Comparison of ENCODE assay signal across 25 mouse cellular contexts in genomic region chr2:105237841-105238240, GRCm38 (mm10). TPM values are rescaled to one million over a fixed set of nuclear protein-coding genes. Genes with fewer than 3 reads are reported as not detected.
DNase-seq lines count a peak whose midpoint lies in the region; ATAC-seq and TF ChIP-seq lines count a peak whose summit lies in the region.
"Had no signal": no experiment of that assay in that cellular context is flagged by ENCODE, and none has a peak within 500 bp of the region (broad histone marks: within the 10 kb centered on the region; RNA-seq: fewer than 3 reads in every experiment).

No protein-coding gene starts in this region.

- peak overlapping the region; percentile 53 for H3K27ac ChIP-seq in kidney, adult 2 months (ENCODE audit: insufficient read depth, low read depth, low read length)
- H3K27ac ChIP-seq in kidney, embryonic 14.5 days (ENCODE audit: low read depth, low read length), result peak overlapping the region; percentile 4; the same call in 1 of the 2 replicates
- H3K27ac ChIP-seq in kidney, embryonic 16.5 days (ENCODE audit: low read length), result peak overlapping the region; percentile 48; the same call in 1 of the 2 replicates
- no peak overlapping the region for H3K27ac ChIP-seq in midbrain, embryonic 11.5 days (ENCODE audit: low read depth, low read length)
- no peak overlapping the region for H3K27ac ChIP-seq in midbrain, postnatal 0 days (ENCODE audit: low read depth, low read length)
- H3K27ac ChIP-seq: embryonic facial prominence, embryonic 10.5 days; embryonic facial prominence, embryonic 12.5 days; forebrain, embryonic 13.5 days had no signal

- no peak for TF ChIP-seq POLR2A in kidney, adult 2 months (IDR thresholded peaks at IDR 0.05; ENCODE audit: low read depth, low read length)

- no peak for ATAC-seq in kidney, embryonic 14.5 days (ENCODE audit: low FRiP score, low TSS enrichment)
- no peak for ATAC-seq in kidney, embryonic 16.5 days (ENCODE audit: low FRiP score, low TSS enrichment)
- ATAC-seq in midbrain, embryonic 11.5 days (ENCODE audit: low FRiP score), result no peak
- no peak for ATAC-seq in midbrain, postnatal 0 days (ENCODE audit: low FRiP score)
- ATAC-seq: activated CD4-positive, CD25-positive, alpha-beta regulatory T cell, adult 4 months; CD4-positive, CD25-positive, alpha-beta regulatory T cell, adult 4 months; forebrain, embryonic 13.5 days had no signal

- no peak overlapping the region for H3K4me2 ChIP-seq in kidney, embryonic 14.5 days (replicated peaks; ENCODE audit: low read depth, low read length)
- no peak overlapping the region for H3K4me2 ChIP-seq in kidney, embryonic 16.5 days (replicated peaks; ENCODE audit: low read depth, low read length)
- H3K4me2 ChIP-seq in midbrain, embryonic 11.5 days, result no peak overlapping the region
- H3K4me2 ChIP-seq in midbrain, postnatal 0 days (ENCODE audit: low read depth, low read length, poor library complexity, severe bottlenecking), result no peak overlapping the region
- H3K4me2 ChIP-seq: embryonic facial prominence, embryonic 12.5 days; forebrain, embryonic 13.5 days had no signal

- no peak overlapping the region for H3K9ac ChIP-seq in kidney, embryonic 14.5 days (ENCODE audit: low read depth, low read length)
- no peak overlapping the region for H3K9ac ChIP-seq in kidney, embryonic 16.5 days (replicated peaks; ENCODE audit: low read length)
- H3K9ac ChIP-seq in midbrain, embryonic 11.5 days (ENCODE audit: low read length), result no peak overlapping the region
- no peak overlapping the region for H3K9ac ChIP-seq in midbrain, postnatal 0 days (replicated peaks; ENCODE audit: low read length, poor library complexity, severe bottlenecking)
- H3K9ac ChIP-seq: embryonic facial prominence, embryonic 12.5 days; forebrain, embryonic 13.5 days had no signal

- TF ChIP-seq CTCF in kidney, adult 2 months (conservative IDR thresholded peaks at IDR 0.05; ENCODE audit: insufficient read depth, insufficient read length, low read depth, low read length), result no peak
- no peak for TF ChIP-seq CTCF in midbrain, postnatal 0 days (IDR thresholded peaks at IDR 0.05)

- no peaks in the 10 kb centered on the region for H3K36me3 ChIP-seq in kidney, adult 2 months (ENCODE audit: control insufficient read depth, insufficient read depth, low read length)
- H3K36me3 ChIP-seq in kidney, embryonic 14.5 days (ENCODE audit: control insufficient read depth, insufficient read depth, low read length), result no peaks in the 10 kb centered on the region
- no peaks in the 10 kb centered on the region for H3K36me3 ChIP-seq in kidney, embryonic 16.5 days (ENCODE audit: insufficient read depth, low read length)
- no peaks in the 10 kb centered on the region for H3K36me3 ChIP-seq in midbrain, embryonic 11.5 days (ENCODE audit: control insufficient read depth, insufficient read depth, low read length)
- no peaks in the 10 kb centered on the region for H3K36me3 ChIP-seq in midbrain, postnatal 0 days (ENCODE audit: insufficient read depth, low read length)
- H3K36me3 ChIP-seq: embryonic facial prominence, embryonic 10.5 days; embryonic facial prominence, embryonic 12.5 days; G1E had no signal

- H3K27me3 ChIP-seq in kidney, adult 2 months (replicated peaks; ENCODE audit: control insufficient read depth, insufficient read depth, low read length), result no peaks in the 10 kb centered on the region
- no peaks in the 10 kb centered on the region for H3K27me3 ChIP-seq in kidney, embryonic 14.5 days (ENCODE audit: control insufficient read depth, insufficient read depth, low read length)
- H3K27me3 ChIP-seq in kidney, embryonic 16.5 days (ENCODE audit: insufficient read depth, low read length), result no peaks in the 10 kb centered on the region
- H3K27me3 ChIP-seq in midbrain, embryonic 11.5 days (ENCODE audit: control insufficient read depth, insufficient read depth, low read length), result no peaks in the 10 kb centered on the region
- no peaks in the 10 kb centered on the region for H3K27me3 ChIP-seq in midbrain, postnatal 0 days (ENCODE audit: insufficient read depth, low read length)
- H3K27me3 ChIP-seq: CH12.LX; embryonic facial prominence, embryonic 12.5 days; Patski had no signal

- peaks cover 58% of the 10 kb centered on the region for H3K4me1 ChIP-seq in kidney, adult 2 months (ENCODE audit: control insufficient read depth, insufficient read depth, low read length)
- H3K4me1 ChIP-seq in kidney, embryonic 14.5 days (ENCODE audit: control insufficient read depth, insufficient read depth, low read length), result peaks cover 31% of the 10 kb centered on the region
- peaks cover 74% of the 10 kb centered on the region for H3K4me1 ChIP-seq in kidney, embryonic 16.5 days (ENCODE audit: insufficient read depth, low read length)
- H3K4me1 ChIP-seq in midbrain, embryonic 11.5 days (ENCODE audit: control insufficient read depth, insufficient read depth, low read length), result no peaks in the 10 kb centered on the region
- no peaks in the 10 kb centered on the region for H3K4me1 ChIP-seq in midbrain, postnatal 0 days (ENCODE audit: insufficient read depth, low read length)
- H3K4me1 ChIP-seq: forebrain, embryonic 13.5 days had no signal

- H3K9me3 ChIP-seq in kidney, embryonic 14.5 days (ENCODE audit: control insufficient read depth, low read length), result no peaks in the 10 kb centered on the region
- no peaks in the 10 kb centered on the region for H3K9me3 ChIP-seq in kidney, embryonic 16.5 days (ENCODE audit: low read length)
- H3K9me3 ChIP-seq in midbrain, embryonic 11.5 days (ENCODE audit: control insufficient read depth, low read length), result no peaks in the 10 kb centered on the region
- no peaks in the 10 kb centered on the region for H3K9me3 ChIP-seq in midbrain, postnatal 0 days (ENCODE audit: low read length)
- H3K9me3 ChIP-seq: embryonic facial prominence, embryonic 10.5 days; embryonic facial prominence, embryonic 12.5 days; forebrain, embryonic 13.5 days; G1E had no signal

- DNase-seq in kidney, adult 2 months, result peak; percentile 69
- DNase-seq in kidney, postnatal 4 days, result no peak
- no peak for DNase-seq in kidney, postnatal 10 days
- DNase-seq in kidney, adult 8-10 months, result no peak
- DNase-seq in midbrain, embryonic 11.5 days (ENCODE audit: low spot score, missing footprints), result peak; percentile 59
- no peak for DNase-seq in midbrain, postnatal 0 days (ENCODE audit: low spot score)
- DNase-seq: adrenal gland, adult 8-10 months; adrenal gland, postnatal 14 days; B cell, adult 2 months; cerebellum, adult 11-12 months; cerebellum, adult 2 months; cerebellum, adult 9-10 months; cerebellum, postnatal 10 days; cerebellum, postnatal 25 days had no signal

- WGBS in kidney, adult 2 months, result 55% methylated on average over 2 of the region's 2 CpGs
- 44% methylated on average over 2 of the region's 2 CpGs for WGBS in kidney, embryonic 14.5 days
- 40% methylated on average over 2 of the region's 2 CpGs for WGBS in kidney, embryonic 16.5 days
- WGBS in midbrain, embryonic 11.5 days, result 71% methylated on average over 2 of the region's 2 CpGs
- 75% methylated on average over 2 of the region's 2 CpGs for WGBS in midbrain, postnatal 0 days

- H3K4me3 ChIP-seq in kidney, adult 2 months (ENCODE audit: insufficient read depth, low read depth, low read length), result no peak overlapping the region
- H3K4me3 ChIP-seq in kidney, embryonic 14.5 days (ENCODE audit: low read length), result no peak overlapping the region
- H3K4me3 ChIP-seq in kidney, embryonic 16.5 days (ENCODE audit: low read length), result no peak overlapping the region
- H3K4me3 ChIP-seq in midbrain, embryonic 11.5 days (ENCODE audit: low read depth, low read length), result no peak overlapping the region
- no peak overlapping the region for H3K4me3 ChIP-seq in midbrain, postnatal 0 days (ENCODE audit: low read depth, low read length)
- H3K4me3 ChIP-seq: embryonic facial prominence, embryonic 10.5 days; embryonic facial prominence, embryonic 12.5 days; forebrain, embryonic 13.5 days had no signal

RNA-seq across cellular contexts. Expression of gene Them7, which starts 13.7 kb away (rescaled TPM):
- 241 and 309 TPM in 2 replicates for polyA plus RNA-seq in kidney, adult 2 months (2012; rRNA removed)
- polyA plus RNA-seq in kidney, embryonic 14.5 days (2014; fragmentation: Nextera tagmentation; extraction: Ambion mirVana), result 0.89 and 1.4 TPM in 2 replicates
- 4.0 and 4.1 TPM in 2 replicates for polyA plus RNA-seq in kidney, embryonic 16.5 days (2015; fragmentation: Nextera tagmentation; extraction: Ambion mirVana)
- 0.16 and 0.17 TPM in 2 replicates for polyA plus RNA-seq in midbrain, embryonic 11.5 days (2014; fragmentation: Nextera tagmentation; extraction: Ambion mirVana)
- total RNA-seq in midbrain, postnatal 0 days (2014; rRNA removed), result not detected in 2 replicates
- polyA plus RNA-seq in midbrain, postnatal 0 days (2015; fragmentation: Nextera tagmentation; extraction: Ambion mirVana), result not detected in 2 replicates
- total RNA-seq: CH12.LX, G1E had no signal
- polyA plus RNA-seq: activated CD4-positive, CD25-positive, alpha-beta regulatory T cell, adult 4 months; CD4-positive, CD25-positive, alpha-beta regulatory T cell, adult 4 months; cortical plate, adult 2 months; forebrain, embryonic 13.5 days; G1E had no signal

Comparison
In these comparisons a context has a peak if more than half of its experiments do, and no peak if none do; other contexts are left out.
1. DNase-seq: peak in kidney, adult 2 months (single experiment) and midbrain, embryonic 11.5 days (single experiment); none in kidney, postnatal 4 days (0 of 2), kidney, postnatal 10 days (single experiment), kidney, adult 8-10 months (0 of 2) and midbrain, postnatal 0 days (single experiment).
2. RNA of gene Them7, which starts 13.7 kb away (polyA plus RNA-seq): 241 to 309 TPM in kidney, adult 2 months; 4.0 to 4.1 TPM in kidney, embryonic 16.5 days, 0.89 to 1.4 TPM in kidney, embryonic 14.5 days, 0.16 to 0.17 TPM in midbrain, embryonic 11.5 days and not detected in midbrain, postnatal 0 days; every median in the first group is over 10 times any median in the second.
3. H3K27ac ChIP-seq: peak in kidney, adult 2 months (single experiment), kidney, embryonic 14.5 days (single experiment) and kidney, embryonic 16.5 days (single experiment); none in midbrain, embryonic 11.5 days (single experiment) and midbrain, postnatal 0 days (single experiment).